Mouse (Mus musculus) right cerebral cortex, adult 18-20 months (tissue): ENCODE results near the gene Vps9d1.
"Not testable (repeated sequence)": the region's sequence is repeated elsewhere in the genome, so short reads cannot be mapped to it uniquely, and the experiment has no call there.

Experiments
- DNase-seq: peaks from one replicate; pipeline ENCODE4 v3.0.0; 2022; ENCODE audit warnings: mixed read lengths

The Vps9d1 gene

DNA sequence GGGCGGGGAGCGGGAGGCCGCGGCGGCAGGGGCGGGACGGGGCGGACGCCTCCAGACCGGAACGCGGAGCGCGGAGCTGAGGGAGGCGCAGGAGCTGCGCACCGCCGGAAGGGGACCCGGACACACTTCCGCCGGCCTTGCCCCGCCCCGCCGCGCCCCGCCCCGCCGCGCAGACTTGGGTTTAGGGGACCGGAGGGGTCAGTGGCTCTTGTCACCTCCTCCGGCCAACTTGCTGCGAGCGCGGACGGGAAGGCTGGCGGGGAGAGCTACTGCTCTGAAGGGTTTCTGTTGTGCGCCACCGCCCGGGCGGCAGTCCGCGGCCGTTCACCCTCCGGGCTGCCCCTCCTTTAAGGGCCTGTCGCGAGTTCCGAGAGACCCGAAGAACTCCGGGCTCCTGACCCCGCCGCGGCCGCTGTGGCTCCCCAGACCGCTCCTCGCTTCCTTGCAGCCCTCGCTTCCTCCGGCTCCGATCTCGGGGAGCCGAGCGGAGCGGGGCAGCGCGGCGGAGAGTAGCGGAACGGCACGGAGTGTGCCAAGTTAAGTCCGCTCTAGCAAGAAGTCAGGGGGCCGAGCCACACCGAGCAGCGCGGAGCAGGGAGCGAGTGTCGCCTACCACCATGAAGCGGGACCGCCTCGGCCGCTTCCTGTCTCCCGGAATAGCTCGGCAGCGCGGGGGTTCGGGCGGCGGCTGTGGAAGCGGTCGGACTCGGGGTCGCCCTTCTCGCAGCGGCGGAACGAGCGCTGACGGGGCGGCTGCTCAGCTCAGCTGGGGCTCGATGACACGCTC lies at the start of gene Vps9d1, which contains the start of gene Zfp276:
Vps9d1 (minus strand) TSS at position 250 of the 787 bp plus-strand sequence.
Zfp276 (plus strand) TSS at position 97 of the 787 bp plus-strand sequence.
- peak; percentile 80 for DNase-seq

DNA sequence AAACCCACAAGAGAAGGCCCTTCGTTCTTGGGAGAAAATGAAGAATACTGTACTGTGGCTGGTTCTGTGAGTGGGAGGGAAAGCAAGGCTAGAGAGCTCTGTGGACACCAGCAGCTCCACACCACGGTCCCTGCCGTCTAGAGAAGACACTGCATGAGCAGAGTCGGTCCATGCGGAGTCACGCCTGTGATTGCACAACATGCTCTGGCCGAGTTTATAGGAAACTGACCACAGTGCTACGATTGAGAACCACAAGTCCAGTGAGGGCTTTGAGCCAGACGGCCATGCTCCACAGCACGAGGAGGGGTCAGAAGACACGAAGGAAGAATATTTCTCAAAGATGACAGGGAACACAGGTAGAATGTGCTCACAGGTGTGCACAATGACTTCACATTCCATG lies 44.2 kb upstream of the Vps9d1 start:
- DNase-seq: no peak

DNA sequence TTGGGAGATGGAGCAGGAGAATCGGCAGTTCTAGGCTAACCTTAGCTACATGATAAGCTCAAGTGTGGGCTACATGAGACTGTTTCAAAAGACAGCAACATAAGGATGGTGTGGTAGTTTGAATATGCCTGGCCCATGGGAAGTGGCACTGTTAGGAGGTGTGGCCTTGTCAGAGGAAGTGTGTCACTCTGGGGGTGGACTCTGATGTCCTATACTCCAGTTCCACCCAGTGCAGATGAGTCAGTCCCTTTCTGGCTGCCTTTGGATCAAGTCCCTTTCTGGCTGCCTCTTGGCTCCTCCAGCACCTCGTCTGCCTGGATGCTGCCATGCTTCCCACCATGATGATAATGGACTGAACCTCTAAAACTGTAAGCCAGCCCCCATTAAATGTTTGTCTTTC lies 38.6 kb upstream of the Vps9d1 start:
- no peak for DNase-seq

DNA sequence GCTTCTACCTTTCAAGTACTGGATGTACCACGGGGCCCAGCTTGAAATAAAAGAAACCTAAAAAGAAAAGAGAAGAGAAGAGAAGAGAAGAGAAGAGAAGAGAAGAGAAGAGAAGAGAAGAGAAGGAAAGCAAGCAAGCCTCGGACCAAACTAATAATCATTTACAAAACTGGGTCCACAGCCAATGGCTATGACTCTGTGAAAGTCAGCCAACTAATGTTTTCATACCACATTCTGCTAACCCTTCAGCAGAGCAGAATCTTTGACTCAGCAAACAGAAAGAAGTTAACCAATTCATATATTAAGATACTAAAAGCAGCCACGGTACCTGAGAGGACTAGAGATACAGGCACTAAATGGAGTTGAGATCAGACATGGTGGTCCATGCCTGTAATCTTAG lies 38.1 kb upstream of the Vps9d1 start:
- DNase-seq: no peak

DNA sequence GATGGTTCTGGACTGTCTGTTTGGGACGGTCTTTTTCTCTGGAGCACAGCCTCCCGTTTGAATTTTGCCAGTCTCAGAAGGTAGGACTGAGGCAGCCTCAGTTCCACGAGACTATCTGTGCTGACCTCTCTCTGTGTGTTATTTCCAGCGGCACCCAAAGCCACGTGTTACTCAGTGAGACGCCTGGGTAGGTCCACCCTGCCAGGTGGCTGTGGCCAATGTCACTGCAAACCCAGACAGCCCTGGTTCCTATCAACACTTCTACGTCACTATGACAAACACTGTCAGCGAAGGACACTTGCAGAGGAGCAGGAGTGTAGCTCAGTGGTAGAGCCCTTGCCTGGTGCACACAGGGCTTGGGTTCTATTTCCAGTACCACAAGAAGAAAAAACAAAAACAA lies 37.6 kb upstream of the Vps9d1 start:
- DNase-seq: no peak

DNA sequence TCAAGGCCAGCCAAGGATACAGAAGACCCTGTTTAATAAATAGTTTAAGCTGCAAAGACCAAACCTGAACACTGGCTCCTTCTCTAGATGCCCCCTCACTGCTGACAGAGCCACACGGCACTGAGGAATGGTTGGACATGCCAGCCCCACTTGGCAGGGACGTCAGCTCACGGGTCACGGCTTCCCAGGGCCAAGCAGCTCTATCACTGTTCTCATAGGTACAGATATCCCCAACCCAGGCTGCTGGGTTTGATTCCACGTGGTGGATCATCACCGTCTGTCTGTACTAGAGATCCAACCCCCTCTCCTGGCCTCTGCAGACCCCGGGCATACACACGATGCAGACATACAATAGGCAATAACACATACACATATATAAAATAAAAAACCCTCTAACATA lies 36.5 kb upstream of the Vps9d1 start:
- DNase-seq: no peak

DNA sequence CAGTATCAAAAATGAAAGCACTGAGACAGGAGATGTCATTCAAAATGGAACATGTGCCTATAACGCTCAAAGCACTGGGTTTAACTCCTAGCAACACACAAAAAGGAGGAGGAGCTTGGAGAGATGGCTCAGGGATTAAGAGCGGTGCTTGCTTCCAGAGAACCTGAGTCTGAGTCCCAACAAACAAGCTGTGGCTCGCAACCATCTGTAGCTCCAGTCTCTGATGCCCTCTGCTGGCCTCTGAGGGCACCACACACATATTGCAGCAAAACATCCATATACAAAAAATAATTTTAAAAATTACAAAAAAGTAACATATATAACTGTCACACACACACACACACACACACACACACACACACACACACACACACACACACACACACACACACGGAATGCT lies 36.0 kb upstream of the Vps9d1 start:
- DNase-seq: no peak

DNA sequence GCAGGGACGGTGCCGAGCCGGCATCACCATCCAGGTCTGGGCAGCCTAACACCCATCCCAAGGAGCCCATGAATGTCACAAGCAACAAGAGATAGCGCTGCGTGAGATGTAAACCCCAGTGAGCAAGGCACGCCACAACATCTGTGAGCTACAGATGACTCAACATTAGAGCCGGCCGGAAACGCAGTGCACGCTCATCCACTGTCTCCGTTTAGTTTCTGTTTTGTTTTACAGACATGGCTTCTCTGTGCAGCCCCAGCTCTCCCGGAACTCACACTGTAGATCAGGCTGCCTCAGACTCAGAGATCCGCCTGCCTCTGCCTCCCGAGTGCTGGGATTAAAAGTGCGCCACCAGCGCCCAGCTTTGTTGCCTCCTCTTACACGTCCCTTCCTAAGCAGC lies 33.2 kb upstream of the Vps9d1 start:
- DNase-seq: no peak

DNA sequence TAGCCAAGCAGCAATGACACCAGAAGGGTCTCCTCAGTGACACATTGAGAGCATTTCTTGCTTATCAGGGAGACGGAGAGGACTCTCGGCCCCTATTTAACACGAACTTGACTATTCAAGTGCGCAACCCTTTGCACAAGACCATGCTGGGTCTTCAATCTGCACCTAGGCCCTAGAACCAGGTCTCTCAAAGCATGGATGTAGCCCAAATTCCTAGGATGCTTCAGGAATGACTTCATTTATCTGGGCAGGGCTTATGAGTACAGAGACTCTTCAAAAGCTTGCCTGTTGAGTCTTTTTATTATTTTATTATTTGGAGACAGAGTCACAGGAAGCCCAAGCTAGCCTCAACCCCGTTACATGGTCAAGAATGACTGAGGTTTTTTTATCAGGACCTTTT lies 30.3 kb upstream of the Vps9d1 start:
- DNase-seq: no peak

DNA sequence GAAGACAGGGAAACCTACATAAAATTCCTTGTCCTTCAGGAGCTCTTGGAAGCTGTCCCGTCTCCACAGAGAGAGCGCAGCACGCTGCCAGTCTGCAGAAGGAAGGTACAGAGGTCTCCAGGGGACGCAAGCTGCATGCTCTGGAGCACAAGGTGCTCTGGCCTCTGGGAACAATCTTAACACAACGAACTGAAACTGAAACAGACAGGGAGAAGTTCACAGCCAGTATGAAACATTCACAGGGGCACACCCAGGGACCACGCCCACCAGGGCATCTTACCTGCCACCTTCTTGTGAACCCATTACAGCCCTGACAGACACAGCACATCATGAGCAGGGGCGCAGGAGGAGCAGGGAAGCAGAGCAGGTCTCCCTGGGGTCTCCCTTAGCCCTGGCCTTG lies 29.8 kb upstream of the Vps9d1 start:
- DNase-seq: no peak

DNA sequence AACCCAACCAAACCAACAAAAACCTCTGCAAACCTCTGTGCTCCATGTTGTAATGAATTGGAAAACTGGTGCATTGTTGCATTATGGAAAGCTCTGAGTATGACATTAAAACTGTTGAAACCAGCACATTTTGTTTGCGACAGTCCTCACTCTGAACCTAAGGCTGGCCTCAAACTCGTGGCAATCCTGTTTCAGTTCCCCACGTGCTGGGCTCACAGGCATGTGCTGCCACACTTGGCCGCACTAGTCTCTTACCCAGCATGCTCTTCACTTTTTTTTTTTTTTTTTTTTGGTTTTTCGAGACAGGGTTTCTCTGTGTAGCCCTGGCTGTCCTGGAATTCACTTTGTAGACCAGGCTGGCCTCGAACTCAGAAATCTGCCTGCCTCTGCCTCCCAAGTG lies 28.8 kb upstream of the Vps9d1 start:
- not testable (repeated sequence) for DNase-seq

DNA sequence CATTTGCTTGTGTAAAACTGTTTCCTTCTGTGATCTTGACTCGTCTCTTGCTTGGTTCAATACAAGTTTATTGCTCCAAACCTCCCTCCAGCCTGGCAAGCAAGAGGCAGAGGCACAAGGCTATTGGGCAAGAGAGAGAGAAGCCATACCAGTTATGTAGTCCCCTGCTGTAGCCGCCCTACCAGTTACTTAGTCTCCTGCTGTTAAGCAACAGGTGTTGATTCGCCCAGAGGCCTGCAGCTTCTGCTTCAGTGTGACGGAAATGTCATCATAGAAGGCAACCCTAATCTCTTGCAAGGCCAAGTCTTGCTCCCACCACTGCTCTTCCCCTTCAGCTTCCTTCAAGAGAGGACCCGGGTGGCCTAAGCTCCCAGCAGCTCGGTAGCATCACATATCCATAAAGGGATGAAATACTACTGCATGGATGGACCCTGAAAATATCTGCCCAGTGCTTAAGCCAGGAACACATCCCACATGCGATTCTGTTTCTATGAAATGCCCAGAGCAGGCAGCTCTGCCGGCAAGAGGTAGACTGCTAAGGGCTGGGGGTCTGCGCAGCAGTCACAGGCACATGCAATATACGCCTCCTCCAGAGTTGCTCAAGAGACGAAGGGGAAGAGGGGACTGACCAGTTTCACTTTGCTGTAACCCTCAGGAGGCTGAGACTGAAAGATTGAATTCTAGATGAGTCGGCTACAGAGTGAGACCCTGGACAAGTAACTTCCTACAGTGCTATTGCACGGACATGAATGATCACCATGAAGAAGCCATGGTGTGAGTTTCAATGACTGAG lies 26.4 kb upstream of the Vps9d1 start:
- DNase-seq: no peak

DNA sequence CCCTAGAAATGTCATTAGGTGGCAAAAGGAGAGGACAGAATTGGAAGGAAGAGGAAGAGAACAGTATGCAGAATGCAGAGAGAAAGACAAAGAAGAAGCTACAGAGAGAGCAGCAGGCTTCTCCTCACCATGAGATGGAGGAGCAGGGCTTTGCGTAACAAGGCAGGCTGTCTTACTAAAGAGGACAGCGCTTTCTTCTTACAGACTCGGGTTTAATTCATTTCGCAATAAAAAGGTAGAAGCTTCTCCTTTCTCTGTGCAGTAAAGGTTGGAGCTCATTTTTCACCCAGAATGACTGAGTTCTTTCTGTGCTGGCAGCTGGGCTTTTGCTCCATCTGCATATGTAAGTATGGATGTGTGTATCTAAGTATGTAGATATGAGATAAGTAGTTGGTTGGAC lies 25.7 kb upstream of the Vps9d1 start:
- no peak for DNase-seq

DNA sequence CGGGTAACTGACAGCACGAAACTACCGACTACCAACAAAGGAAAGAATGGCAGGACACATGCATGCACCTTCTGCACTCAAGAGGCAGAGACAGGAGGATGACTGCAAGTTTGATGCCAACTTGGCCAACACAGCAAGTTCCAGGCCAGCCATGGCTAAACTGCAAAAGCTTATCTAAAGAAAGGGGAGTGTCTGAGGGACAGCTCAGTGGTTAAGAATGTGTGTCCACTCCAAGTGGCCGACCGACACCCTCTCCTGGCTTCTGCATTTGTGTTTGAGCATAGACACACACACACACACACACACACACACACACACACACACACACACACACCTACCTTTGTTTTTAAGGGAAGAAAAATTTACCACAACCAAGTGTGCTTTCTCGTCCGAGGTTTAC lies 24.3 kb upstream of the Vps9d1 start:
- no peak for DNase-seq

DNA sequence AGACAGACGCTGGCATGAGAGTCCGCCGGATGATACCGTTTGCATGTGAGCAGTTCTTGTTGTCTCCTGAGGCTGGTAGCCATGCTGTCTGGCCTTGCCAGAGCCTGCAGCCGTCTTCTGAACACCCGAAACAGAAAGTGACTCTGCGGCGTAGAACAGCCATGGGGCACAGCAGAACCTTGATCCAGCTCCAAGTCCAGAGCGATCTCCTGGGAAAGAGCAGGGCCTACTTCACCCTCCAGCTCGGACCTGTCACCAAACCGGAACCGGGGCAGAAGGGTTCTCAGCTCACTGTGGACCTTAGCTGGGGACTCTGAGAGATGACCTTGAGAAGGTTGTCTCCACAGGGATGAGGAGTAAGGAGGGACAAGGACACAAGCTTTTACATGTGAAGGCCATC lies 20.9 kb upstream of the Vps9d1 start:
- DNase-seq: no peak

DNA sequence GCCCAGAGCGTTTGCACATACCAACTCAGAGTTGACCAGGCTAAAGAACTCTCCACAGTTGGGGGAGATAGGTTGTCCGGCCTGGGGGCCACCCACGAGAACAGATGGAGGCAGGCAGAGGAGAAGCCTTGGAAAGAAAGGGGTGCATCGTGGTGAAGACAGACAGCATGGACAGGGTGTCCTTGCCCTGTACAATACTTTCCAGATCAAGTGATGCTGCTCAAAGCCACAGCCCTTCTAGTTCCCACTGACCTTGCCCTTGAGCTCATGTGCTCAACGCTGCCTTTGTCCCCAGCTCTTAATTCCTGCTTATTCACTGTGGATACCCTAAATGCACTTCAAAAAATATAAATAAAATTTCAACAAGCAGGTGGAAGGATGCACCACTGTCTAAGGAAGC lies 20.3 kb upstream of the Vps9d1 start:
- no peak for DNase-seq

DNA sequence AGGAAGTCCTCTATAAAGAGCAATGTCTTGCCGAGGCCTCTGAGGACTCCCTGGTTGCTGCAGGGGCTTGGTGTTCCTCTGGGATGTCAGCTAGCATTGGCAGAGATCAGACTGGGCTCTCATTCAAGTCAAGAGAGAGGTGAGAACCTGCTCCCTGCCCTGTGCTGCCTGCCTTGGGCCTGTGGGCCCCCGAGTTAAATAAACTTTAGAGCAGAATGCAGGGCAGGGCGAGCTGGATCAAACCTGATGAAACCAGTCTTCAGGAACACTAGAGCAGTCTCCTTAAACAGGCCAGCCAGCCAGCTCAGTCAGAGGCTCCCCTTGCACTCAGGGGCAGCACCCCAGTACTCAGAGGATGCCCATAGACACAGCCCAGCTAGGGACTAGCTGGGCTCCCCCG lies 17.8 kb upstream of the Vps9d1 start:
- DNase-seq: no peak

DNA sequence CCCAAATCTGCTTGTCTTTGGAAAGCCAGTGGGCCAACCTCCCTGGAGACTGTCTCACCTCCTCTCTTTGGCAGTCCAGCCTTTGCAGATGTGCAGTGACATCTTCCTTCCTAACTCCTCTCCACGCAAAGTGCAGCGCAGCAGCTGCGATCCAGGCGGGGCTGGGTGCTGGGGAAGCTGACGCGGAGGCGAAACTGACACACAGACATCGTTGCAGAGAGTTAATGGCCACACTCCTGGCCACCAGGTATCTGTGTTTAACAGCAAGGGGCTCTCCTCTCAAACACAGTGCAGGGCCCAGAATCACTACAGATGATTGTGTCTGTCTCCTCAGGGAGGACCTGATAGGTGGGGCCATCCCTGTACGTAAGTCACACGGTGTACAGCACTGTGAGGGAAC lies 17.0 kb upstream of the Vps9d1 start:
- DNase-seq: no peak

DNA sequence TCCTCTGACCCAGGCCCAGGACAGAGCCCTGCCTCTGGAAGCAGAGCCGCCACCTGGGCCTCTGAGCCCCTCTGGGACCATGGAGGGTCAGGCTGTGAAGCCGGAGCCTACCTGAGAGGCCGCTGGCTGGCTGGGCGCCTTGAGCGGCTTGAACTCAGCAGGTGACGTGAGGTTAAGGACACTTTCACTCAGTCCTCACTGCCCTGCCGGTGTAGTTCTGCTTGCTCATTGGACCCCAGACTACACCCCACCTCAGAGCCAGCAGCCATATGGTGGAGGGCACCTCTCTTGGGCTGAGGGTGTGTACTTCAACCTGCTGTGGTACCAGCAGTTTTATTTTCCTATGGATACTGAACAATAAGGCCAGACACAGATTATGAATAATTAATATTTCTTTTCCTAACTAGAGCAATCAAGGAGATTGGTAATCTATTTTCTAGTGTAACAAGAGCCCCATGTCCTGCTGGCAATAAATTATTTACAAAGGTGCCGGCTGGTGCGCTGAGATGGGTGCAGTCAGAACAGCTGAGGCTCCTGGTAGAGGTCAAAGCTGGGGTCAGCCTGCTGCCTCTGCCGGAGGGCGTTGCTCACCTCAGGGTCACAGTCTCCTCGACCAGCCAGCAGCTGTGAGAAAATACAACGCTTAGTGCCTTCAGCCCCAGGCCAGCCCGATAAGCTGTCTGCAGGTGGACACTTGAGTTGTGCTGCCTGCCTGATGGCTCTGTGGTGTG lies 13.9 kb upstream of the Vps9d1 start:
- DNase-seq: no peak

DNA sequence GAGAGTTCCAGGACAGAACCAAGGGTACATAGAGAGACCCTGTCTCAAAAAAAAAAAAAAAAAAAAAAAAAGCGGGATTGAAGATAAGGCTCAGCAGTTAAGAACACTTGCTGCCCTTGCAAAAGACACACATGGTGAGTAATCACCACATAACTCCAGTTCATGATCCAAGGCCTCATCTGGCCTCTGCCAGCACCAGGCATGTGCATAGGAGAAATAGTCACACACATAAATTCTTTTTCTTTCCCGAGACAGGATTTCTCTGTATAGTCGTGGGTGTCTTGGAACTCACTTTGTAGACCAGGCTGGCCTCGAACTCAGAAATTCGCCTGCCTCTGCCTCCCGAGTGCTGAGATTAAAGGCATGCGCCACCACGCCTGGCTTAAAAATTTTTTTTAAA lies 3.4 kb upstream of the Vps9d1 start:
- DNase-seq: not testable (repeated sequence)

DNA sequence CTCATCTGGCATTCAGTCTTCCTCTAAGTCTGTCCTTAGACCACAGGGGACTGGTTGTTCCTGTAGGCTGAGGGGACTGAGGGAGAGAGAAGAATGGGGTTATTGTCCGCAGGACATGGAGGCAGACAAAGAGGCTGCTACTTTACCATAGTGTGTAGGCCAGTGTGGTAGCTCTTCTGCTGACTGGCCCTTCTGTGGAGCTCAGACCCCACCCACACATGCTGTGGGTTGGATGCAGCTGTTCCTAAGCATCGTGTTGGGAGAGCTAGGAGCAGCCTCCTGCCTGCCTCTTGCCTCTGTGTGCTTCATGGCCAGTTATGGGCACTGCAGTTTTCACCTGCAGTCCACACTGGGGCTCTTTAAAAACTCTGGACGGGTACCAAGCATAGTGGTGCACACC lies 3.0 kb upstream of the Vps9d1 start:
- peak; percentile 77 for DNase-seq

DNA sequence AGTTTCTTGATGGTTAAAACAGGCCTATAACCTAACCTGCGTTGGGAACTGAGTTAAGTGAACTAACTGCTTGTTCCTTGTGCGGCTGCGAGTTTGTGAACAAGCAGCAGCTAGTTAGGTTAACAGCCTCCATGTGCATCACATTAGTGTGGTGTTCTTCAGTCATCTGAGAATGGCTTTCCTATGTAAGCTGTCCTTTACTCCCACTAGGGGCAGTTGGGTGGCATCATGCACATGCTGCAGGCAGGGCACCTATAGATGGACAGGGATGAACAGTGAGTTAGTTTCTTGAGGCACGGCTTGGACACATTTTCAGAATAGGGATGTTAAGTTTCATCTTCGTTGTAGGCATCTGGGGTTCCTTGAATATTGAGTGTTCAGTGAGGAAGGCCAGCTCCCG lies 1.0 kb upstream of the Vps9d1 start:
- no peak for DNase-seq

DNA sequence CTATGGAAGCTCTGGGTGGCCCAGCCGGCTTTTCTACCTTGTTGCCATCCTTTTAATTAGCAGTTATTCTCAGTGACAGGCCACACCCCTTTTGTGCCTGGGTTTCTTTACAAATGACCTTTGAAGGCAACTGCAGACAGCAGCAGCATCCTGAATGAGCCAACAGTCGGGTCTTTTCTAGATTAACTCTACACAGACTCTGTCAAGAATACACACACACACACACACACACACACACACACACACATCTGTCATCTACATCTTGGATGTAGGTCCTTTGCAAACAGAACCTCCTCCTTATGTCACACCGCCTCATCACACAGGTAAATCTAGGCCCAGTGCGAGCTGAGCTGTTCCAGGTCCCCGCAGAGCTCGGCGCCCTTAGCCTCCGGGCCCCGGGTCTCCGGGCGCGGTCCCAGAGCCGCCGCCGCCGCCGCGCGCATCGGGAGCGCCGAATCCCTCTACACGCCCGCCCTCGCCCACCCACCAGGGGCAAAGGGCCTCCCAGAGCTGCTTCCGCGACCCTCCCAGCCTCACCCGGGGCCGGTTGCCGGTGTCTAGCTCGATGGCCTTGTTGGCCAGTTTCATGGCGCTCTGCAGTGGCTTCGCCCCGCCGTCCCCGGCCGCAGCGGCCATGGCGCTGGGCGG lies 573 bp downstream of the Vps9d1 start:
- DNase-seq: no peak
